Mouse (Mus musculus): ENCODE measurements around the gene 6430571L13Rik. TPM values are rescaled to one million over a fixed set of nuclear protein-coding genes. Genes with fewer than 3 reads are reported as not detected.

Gene 6430571L13Rik
- total and polyA plus RNA-seq, 3 experiments, result 0.35 TPM; not detected in 1

DNA sequence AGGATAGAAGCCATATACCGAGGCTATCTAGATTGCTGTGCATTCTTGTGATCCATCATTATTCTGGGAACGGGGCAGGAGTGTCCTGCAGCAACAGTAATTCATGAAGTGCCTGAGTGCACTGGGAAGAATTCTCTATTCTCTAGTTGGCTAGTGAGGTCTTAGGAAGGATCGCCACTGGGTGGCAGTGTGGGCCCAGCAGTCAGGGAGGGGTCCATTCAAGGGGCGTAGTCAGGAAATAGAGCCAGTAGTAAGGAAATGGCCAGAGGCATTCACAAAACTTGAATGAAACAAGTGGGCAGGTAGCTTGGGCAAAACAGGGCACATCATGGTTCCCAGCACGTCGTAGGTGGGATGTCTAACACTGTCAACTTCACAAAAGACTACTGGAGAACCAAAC, 46.2 kb upstream of the 6430571L13Rik start:
- TF ChIP-seq RAD21 (IDR thresholded peaks at IDR 0.05; ENCODE audit: low read depth, low read length) (peak; percentile 99), MAZ (IDR thresholded peaks at IDR 0.05; ENCODE audit: low read depth, low read length) (peak; percentile 68), CTCF (IDR thresholded peaks at IDR 0.05 in 2 of 3, conservative IDR thresholded peaks at IDR 0.05 in 1 of 3; ENCODE audit: control insufficient read depth in 1 of 3, insufficient read depth in 1 of 3, low read depth in 2 of 3, low read length in 3 of 3, poor library complexity in 1 of 3, severe bottlenecking in 1 of 3) (peak; percentile 88 to 99 (median 97)), NELFE (IDR thresholded peaks at IDR 0.05; ENCODE audit: low read depth, low read length) (no peak), SMC3 (IDR thresholded peaks at IDR 0.05; ENCODE audit: low read depth, low read length) (peak; percentile 99), HCFC1 (IDR thresholded peaks at IDR 0.05; ENCODE audit: low read depth, low read length) (0 out of 2 replicates have a peak, but pooled peaks have one; percentile 13), TBP (IDR thresholded peaks at IDR 0.05; ENCODE audit: low read depth, low read length) (no peak), ZC3H11A (IDR thresholded peaks at IDR 0.05; ENCODE audit: low read depth, low read length) (peak; percentile 99), SIN3A (IDR thresholded peaks at IDR 0.05; ENCODE audit: low read length) (peak; percentile 61; the same call in 1 of the 2 replicates), BHLHE40 (IDR thresholded peaks at IDR 0.05; ENCODE audit: borderline replicate concordance, low read depth, low read length) (no peak)
- DNase-seq (ENCODE audit: low read depth, low spot score), result peak; percentile 84
- Histone ChIP-seq H3K27me3 (ENCODE audit: control insufficient read depth in 1 of 2, insufficient read depth in 2 of 2, low read length in 2 of 2) (no peaks in the 10 kb centered on the region), H3K36me3 (ENCODE audit: control insufficient read depth in 1 of 2, insufficient read depth in 2 of 2, low read length in 2 of 2) (peaks cover 0 to 19% of the 10 kb centered on the region in 2 experiments; a peak in 2 of 4 replicates), H3K9me3 (replicated peaks; ENCODE audit: insufficient read depth, low read length) (no peaks in the 10 kb centered on the region), H3K4me3 (ENCODE audit: control insufficient read depth in 1 of 2, insufficient read depth in 1 of 2, low read depth in 2 of 2, low read length in 2 of 2) (0 out of 4 replicates have a peak overlapping the region, but pooled peaks of 1 of the 2 experiments have one; percentile 3), H3K79me2 (ENCODE audit: control insufficient read depth, insufficient read depth, low read length, poor library complexity) (peaks cover 26% of the 10 kb centered on the region), H3K9ac (ENCODE audit: control insufficient read depth, low read depth, low read length, poor library complexity, severe bottlenecking) (peak overlapping the region; percentile 32), H3K4me1 (ENCODE audit: control insufficient read depth in 1 of 2, insufficient read depth in 2 of 2, low read length in 2 of 2) (peaks cover 2 to 31% of the 10 kb centered on the region in 2 experiments; a peak in 3 of 4 replicates), H3K27ac (ENCODE audit: control insufficient read depth, low read depth, low read length) (peak overlapping the region; percentile 27)

GRCm38 (mm10) chr9:107295616-107296015, 44.8 kb upstream of the 6430571L13Rik start:
- no peaks in the 10 kb centered on the region for H3K9me3 ChIP-seq (replicated peaks; ENCODE audit: insufficient read depth, low read length)
- H3K4me1 ChIP-seq (ENCODE audit: control insufficient read depth in 1 of 2, insufficient read depth in 2 of 2, low read length in 2 of 2), result peaks cover 2 to 27% of the 10 kb centered on the region in 2 experiments; a peak in 3 of 4 replicates
- no peaks in the 10 kb centered on the region for H3K27me3 ChIP-seq (ENCODE audit: control insufficient read depth in 1 of 2, insufficient read depth in 2 of 2, low read length in 2 of 2)
- H3K36me3 ChIP-seq (ENCODE audit: control insufficient read depth in 1 of 2, insufficient read depth in 2 of 2, low read length in 2 of 2), result peaks cover 0 to 18% of the 10 kb centered on the region in 2 experiments; a peak in 2 of 4 replicates
- peaks cover 30% of the 10 kb centered on the region for H3K79me2 ChIP-seq (ENCODE audit: control insufficient read depth, insufficient read depth, low read length, poor library complexity)
- peak overlapping the region; percentile 91 for H3K27ac ChIP-seq (ENCODE audit: control insufficient read depth, low read depth, low read length)
- peak; percentile 87 for DNase-seq (ENCODE audit: low read depth, low spot score)
- peak overlapping the region; percentile 77 for H3K9ac ChIP-seq (ENCODE audit: control insufficient read depth, low read depth, low read length, poor library complexity, severe bottlenecking)
- H3K4me3 ChIP-seq (ENCODE audit: control insufficient read depth in 1 of 2, insufficient read depth in 1 of 2, low read depth in 2 of 2, low read length in 2 of 2), result peak overlapping the region; percentile 28 to 96
- TF ChIP-seq RCOR1 (IDR thresholded peaks at IDR 0.05; ENCODE audit: low read depth, low read length) (peak; percentile 94), MXI1 (IDR thresholded peaks at IDR 0.05; ENCODE audit: low read depth, low read length) (peak; percentile 77), HCFC1 (IDR thresholded peaks at IDR 0.05; ENCODE audit: low read depth, low read length) (0 out of 2 replicates have a peak, but pooled peaks have one; percentile 14), CHD1 (IDR thresholded peaks at IDR 0.05; ENCODE audit: low read depth, low read length) (no peak), MAZ (IDR thresholded peaks at IDR 0.05; ENCODE audit: low read depth, low read length) (peak; percentile 82), BHLHE40 (IDR thresholded peaks at IDR 0.05; ENCODE audit: borderline replicate concordance, low read depth, low read length) (peak; percentile 32; the same call in 1 of the 2 replicates), GATA1 (IDR thresholded peaks at IDR 0.05; ENCODE audit: low read depth, low read length) (peak; percentile 92), ELF1 (IDR thresholded peaks at IDR 0.05; ENCODE audit: low read depth, low read length) (0 out of 2 replicates have a peak, but pooled peaks have one; percentile 23), SMC3 (IDR thresholded peaks at IDR 0.05; ENCODE audit: low read depth, low read length) (peak; percentile 26; the same call in 1 of the 2 replicates), GABPA (IDR thresholded peaks at IDR 0.05; ENCODE audit: low read depth, low read length) (no peak), JUND (IDR thresholded peaks at IDR 0.05; ENCODE audit: low read depth, low read length) (no peak), POLR2AphosphoS2 (IDR thresholded peaks at IDR 0.05; ENCODE audit: low read length) (0 out of 2 replicates have a peak, but pooled peaks have one; percentile 42), ETS1 (IDR thresholded peaks at IDR 0.05; ENCODE audit: low read depth, low read length) (peak; percentile 91), NRF1 (IDR thresholded peaks at IDR 0.05; ENCODE audit: insufficient read depth, low read depth, low read length, poor library complexity, severe bottlenecking) (no peak), MYB (IDR thresholded peaks at IDR 0.05; ENCODE audit: low read depth, low read length) (0 out of 2 replicates have a peak, but pooled peaks have one; percentile 6), TCF12 (IDR thresholded peaks at IDR 0.05; ENCODE audit: low read depth, low read length) (peak; percentile 85), POLR2AphosphoS5 (IDR thresholded peaks at IDR 0.05; ENCODE audit: borderline replicate concordance, low read depth, low read length) (no peak), KAT2A (conservative IDR thresholded peaks at IDR 0.05; ENCODE audit: low read depth, low read length) (no peak), USF1 (IDR thresholded peaks at IDR 0.05; ENCODE audit: low read depth, low read length) (no peak), EP300 (IDR thresholded peaks at IDR 0.05; ENCODE audit: low read depth in 1 of 2, low read length in 2 of 2) (peak; percentile 90 to 91), ZC3H11A (IDR thresholded peaks at IDR 0.05; ENCODE audit: low read depth, low read length) (0 out of 2 replicates have a peak, but pooled peaks have one; percentile 0), MEF2A (IDR thresholded peaks at IDR 0.05; ENCODE audit: extremely low read depth, insufficient replicate concordance, low read depth, low read length, poor library complexity, severe bottlenecking) (peak; percentile 31; the same call in 1 of the 2 replicates), TBP (IDR thresholded peaks at IDR 0.05; ENCODE audit: low read depth, low read length) (peak; percentile 63; the same call in 1 of the 2 replicates), POLR2A (IDR thresholded peaks at IDR 0.05; ENCODE audit: control insufficient read depth in 1 of 2, insufficient read depth in 1 of 2, low read depth in 1 of 2, low read length in 2 of 2, poor library complexity in 1 of 2) (0 out of 4 replicates have a peak, but pooled peaks of 1 of the 2 experiments have one; percentile 21), SIN3A (IDR thresholded peaks at IDR 0.05; ENCODE audit: low read length) (peak; percentile 70)
